Mouse (Mus musculus): Measurements from ENCODE around the gene Rnf114. TPM values are rescaled to one million over a fixed set of nuclear protein-coding genes. Genes with fewer than 3 reads are reported as not detected.

Gene Rnf114
- total RNA-seq, 2 experiments from 2014 or later: 15.3 to 15.6 TPM

DNA sequence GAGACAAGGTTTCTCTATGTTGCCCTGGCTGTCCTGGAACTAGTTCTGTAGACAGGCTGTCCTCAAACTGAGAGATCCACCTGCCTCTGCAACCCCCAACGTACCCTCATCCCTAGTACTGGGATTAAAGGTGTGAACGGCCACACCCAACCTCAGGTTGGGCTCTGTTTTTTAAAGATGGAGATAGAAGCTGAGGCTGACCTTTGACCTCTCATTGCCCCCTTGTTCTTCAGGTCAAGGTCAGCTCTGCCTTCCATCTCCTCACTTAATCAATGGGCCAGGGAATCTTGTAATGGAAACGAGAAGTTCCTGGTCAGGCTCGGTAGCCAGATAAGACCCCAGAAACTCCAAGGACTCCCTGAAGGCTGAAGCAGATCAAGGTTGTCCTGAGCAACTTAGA is 38.1 kb downstream of the Rnf114 start:
- intact Hi-C loops (cut with DNase I; ENCODE audit: low total_unique reads): no loop called here
- peak; percentile 1 for DNase-seq

DNA sequence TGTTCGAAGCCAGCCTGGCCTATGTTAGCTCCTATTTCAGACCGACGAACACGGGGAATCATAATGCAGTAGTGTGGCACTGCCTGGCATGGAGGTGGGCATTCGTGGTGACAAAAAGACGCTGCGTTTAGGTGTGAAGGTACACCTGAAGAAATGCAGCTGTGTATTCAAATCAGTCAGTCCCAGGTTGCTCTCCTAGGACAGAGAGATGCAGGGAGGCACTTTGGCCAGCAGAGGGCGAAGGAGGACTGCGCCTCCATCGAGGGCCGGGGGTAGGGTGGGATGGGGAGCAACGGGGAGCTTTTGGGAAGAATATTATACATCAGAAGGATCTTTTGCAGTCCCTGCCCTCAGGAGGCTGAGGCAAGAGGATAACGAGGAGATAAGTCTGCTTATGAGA is 39.7 kb downstream of the Rnf114 start:
- DNase-seq: peak; percentile 50
- intact Hi-C loops (cut with DNase I; ENCODE audit: low total_unique reads): no loop called here

DNA sequence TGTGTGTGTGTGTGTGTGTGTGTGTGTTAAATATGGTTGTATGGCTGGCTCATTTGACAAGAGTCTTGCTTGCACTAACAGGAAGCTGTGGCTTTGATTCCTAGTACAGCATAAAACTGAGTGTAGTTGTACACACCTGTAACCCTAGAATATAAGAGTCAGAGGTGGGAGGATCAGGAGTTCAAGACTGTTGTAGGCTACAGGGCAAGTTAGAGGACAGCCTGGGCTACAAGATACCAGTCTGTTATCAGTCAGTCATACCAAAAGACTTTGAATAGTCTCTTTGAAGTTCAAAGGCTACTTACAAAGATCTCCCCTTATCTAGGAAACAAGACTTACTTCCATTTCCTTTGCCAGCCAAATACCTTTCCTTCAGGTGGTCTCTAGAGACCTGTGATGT is 41.4 kb downstream of the Rnf114 start:
- no peak for DNase-seq
- intact Hi-C loops (cut with DNase I; ENCODE audit: low total_unique reads): no loop called here

DNA sequence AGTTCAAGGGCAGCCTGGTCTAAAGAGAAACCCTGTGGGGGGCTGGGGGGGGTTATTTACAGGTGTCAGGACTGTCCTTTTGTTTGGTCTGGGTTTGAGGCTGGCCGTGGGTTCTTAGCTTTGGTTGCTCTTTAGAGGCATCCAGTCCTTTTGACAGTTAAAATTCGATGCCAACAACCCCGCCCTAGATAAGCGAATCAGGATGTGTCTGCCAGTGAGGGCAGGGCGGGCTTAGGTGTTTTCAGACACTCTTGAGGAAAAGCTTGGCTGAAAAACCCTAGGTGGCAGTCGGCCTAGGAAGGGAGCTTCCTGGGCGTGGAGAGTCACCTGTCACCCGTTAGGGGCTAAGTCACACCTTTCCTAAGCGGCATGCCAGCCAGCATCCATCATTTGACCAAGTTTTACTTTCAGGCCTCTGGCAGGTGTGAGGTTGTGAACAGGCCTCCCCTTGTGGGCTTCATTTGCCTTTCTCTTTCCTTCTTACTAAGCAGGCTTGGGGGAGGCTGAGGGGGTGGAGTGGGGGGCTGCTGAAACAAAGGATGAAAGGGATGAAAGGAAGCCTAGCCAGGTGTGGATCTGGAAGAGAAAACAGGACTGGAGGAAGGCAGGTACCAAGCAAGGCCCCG is 44.0 kb downstream of the Rnf114 start:
- intact Hi-C loops (cut with DNase I; ENCODE audit: low total_unique reads): loop anchor here (2.0 to 5.0 kb wide), 2 partner anchors 68 to 141 kb away; no protein-coding TSS in a partner anchor
- DNase-seq: no peak

DNA sequence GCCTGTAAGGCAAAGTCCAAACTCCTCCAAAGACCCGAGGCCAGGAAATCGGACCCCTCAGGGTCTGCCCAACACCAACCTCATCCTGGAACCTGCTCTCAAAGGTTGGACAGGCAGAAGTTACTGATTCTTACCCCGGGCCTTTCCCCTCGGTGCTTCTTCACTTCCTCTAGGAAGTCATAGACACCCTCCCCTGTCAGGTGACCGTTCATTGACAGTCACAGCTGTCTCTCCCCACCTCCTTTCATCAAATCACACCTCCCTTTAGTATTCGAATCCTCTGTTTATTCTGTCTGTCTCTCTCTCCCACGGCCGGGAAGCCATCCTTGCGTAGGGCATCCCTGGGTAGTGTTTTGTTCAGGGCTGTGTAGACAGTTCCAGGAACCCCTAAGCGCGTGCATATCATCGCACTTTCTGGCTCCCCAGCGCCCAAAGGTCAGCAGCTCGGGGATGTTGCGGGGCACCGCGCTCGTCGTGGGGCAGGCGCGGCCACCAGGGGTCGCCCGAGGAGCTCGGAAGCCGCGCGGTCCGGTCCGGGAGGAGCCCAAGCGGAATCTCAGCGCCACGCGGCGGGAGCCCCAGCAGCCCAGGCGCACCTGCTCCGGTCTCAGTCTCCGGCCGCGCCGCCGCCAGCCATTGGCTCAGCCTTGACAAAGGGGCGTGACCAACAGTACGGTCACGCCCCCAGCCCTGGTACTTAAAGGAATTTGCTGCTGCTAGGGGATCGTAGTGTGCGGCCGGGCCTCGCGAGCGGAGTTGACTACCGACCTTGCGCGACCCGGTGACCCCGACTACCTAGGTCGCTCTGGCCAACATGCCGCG is 45.2 kb downstream of the Rnf114 start, which contains the start of gene Snai1:
Gene Snai1 (plus strand): TSS at position 720 of the 822 bp plus-strand sequence.
- intact Hi-C loops (cut with DNase I; ENCODE audit: low total_unique reads): loop anchor here (2.0 to 5.0 kb wide), 2 partner anchors 67 to 140 kb away; no protein-coding TSS in a partner anchor
- DNase-seq: peak; percentile 97

DNA sequence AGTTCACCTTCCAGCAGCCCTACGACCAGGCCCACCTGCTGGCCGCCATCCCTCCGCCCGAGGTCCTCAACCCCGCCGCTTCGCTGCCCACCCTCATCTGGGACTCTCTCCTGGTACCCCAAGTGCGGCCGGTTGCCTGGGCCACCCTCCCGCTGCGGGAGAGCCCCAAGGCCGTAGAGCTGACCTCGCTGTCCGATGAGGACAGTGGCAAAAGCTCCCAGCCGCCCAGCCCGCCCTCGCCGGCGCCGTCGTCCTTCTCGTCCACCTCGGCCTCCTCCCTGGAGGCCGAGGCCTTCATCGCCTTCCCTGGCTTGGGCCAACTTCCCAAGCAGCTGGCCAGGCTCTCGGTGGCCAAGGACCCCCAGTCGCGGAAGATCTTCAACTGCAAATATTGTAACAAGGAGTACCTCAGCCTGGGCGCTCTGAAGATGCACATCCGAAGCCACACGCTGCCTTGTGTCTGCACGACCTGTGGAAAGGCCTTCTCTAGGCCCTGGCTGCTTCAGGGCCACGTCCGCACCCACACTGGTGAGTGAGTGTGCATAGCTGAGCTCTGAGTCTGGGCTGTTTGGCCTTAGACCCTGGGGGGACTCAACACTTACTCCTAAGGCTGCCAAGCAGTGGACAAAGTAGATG is 46.3 kb downstream of the Rnf114 start:
- peak; percentile 36 for DNase-seq
- intact Hi-C loops (cut with DNase I; ENCODE audit: low total_unique reads): loop anchor here (5.0 kb wide), 1 partner anchor 139 kb away; no protein-coding TSS in a partner anchor

DNA sequence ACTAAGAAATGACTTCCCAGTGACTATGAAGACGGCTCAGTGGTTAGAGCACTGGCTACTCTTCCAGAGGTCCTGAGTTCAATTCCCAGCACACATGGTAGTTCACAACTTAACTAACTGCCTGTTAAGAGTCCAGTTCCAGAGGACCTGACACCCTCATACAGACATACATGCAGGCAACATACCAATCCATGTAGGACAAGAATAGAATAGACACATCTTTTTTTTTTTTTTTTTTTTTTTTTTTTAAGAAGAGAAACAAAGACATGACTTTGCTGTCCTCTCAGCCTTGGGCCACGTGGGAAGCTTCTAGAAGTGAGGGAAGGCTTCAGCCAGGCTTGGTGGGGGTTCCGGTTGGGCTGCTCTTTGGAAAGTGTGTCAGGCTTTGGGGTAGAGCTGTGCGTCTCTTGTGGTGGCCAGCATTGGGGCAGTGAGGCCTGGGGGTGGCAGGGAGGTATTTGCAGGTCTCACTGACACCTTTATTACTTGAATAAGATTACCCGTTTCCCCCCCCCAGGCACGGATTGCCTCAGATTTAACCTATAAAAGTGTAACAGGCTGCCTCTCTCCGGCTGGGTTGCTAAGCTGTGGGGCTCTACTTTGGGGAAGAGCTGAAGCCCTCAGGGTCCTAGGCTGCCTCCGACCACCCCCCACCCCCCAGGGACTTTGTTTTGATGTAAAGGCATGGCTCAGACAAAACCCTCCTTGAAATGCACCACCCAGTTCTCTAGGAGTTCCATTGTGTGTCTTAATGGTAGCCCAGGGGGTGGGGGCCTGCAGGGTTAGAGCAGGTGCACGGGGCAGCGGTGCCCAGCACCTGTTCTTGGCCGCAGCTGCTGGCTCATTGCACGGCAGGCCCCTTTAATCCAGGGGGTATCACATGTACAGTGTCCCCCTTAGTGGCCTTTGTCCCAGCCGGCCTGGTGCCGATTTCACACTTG is 47.4 kb downstream of the Rnf114 start:
- intact Hi-C loops (cut with DNase I; ENCODE audit: low total_unique reads): loop anchor here (5.0 kb wide), 1 partner anchor 137 kb away; no protein-coding TSS in a partner anchor
- peak; percentile 46 for DNase-seq

DNA sequence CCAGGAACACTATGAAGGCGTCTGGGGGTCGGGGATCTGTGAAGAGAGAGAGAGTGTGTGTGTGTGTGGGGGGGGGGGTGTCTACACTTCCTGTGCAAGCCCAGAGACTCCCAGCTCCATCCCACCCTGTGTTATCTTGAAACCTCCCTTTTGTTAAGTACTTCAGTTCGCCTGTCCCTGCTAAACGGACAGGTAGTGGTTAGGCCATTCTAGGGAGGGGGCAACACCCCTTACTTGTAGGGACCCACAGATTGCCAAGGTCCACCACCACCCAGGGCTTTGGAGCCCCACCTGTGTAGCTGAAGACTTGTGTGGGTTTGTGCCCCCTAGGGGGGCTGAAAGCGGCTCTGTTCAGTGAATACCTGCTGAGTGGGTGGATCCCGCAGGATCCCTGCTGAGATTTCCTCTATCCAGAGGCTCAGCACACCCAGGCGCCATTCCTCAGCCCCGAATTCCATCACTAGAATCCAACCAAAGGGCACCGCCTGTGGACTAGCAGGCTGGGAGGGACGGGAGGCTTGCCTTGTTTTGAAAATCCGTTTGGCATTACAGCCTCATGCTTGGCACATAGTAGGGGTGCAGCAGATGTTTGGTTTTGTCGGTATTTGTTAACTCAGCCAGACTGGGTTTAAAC is 48.1 kb downstream of the Rnf114 start:
- intact Hi-C loops (cut with DNase I; ENCODE audit: low total_unique reads): no loop called here

DNA sequence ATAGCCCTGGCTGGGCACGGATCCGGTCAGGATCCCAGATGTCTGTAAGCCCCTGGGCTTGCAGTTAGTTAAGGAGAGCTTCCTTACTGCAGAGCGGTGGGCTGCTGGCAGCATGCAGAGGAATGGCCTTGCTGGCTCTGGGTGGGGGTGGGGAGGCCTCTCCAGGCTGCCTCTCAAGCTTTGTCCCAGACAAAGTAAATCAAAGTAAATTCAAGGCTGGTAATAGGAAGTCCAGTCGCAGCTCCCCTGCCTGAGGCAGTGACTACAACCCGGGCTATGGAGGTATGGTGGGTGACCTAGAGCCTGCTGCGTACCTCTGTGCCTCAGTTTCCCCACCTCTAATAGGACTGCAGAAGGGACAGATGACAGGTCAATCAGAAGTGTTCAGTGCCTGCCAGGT is 48.9 kb downstream of the Rnf114 start:
- intact Hi-C loops (cut with DNase I; ENCODE audit: low total_unique reads): no loop called here
- DNase-seq: no peak

More for the DNA sequence above, 48.1 kb downstream of the Rnf114 start:
- no peak for DNase-seq

DNA sequence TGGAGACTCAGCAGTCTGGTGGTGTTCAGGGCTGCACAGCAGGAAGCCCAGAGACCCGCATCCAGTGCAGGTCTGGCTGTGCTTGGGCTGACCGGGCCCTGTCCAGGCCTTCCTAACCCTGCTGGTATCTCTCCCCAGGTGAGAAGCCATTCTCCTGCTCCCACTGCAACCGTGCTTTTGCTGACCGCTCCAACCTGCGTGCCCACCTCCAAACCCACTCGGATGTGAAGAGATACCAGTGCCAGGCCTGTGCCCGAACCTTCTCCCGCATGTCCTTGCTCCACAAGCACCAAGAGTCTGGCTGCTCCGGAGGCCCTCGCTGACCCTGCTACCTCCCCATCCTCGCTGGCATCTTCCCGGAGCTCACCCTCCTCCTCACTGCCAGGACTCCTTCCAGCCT is 49.3 kb downstream of the Rnf114 start:
- no peak for DNase-seq
- intact Hi-C loops (cut with DNase I; ENCODE audit: low total_unique reads): no loop called here

DNA sequence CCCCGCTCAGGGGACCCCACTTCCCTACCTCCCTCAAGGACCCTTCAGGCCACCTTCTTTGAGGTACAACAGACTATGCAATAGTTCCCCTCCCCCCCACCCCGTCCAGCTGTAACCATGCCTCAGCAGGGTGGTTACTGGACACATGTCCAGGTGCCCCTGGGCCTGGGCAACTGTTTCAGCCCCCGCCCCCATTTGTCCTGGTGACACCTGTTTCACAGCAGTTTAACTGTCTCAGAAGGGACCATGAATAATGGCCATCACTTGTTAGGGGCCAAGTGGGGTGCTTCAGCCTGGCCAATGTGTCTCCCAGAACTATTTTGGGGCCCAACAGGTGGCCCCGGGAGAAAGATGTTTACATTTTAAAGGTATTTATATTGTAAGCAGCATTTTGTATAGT is 49.9 kb downstream of the Rnf114 start:
- DNase-seq: no peak
- intact Hi-C loops (cut with DNase I; ENCODE audit: low total_unique reads): no loop called here

DNA sequence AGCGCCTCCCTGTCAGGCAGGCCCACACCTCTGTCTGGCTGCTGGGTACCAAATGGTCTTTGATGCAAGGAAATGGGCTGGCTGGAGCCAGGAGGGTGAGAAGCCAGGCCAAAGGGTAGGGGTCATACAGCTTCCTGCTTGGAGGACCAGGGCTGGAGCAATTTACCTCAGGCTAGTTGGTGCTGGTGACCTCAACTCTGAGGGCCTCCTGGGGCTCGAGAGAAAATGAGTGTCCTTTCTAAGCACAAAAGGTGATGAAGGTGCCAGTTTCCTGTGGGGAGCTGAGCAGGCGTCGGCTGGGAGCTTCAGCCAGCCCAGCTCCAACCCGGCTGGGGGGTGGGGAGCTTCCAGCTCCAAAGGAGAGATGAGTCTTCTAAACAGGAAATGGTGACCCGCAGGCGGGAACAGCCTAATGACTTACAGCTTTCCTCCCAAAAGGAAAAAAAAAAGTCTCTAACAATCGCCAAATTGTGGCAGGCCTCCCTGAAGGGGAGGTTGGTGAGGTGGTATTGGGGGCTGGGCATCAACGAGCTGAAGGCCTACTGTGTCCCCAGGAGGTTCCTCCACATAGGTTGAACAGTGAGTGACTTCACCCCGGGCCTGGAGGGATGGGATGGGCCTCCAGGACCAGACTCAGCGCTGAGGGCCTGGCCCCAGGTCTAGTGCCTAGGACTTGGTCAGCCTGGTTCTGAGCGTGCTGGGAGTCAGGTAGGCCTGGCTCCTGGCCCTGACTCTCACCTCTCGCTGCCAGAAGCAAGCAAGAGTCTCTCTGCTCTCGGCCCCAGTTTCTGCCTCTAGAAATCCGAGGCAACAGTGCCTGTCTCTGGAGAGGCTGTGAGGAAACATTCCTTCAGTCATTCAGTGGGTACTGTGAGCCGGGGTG is 50.9 kb downstream of the Rnf114 start:
- peak; percentile 70 for DNase-seq
- intact Hi-C loops (cut with DNase I; ENCODE audit: low total_unique reads): no loop called here

DNA sequence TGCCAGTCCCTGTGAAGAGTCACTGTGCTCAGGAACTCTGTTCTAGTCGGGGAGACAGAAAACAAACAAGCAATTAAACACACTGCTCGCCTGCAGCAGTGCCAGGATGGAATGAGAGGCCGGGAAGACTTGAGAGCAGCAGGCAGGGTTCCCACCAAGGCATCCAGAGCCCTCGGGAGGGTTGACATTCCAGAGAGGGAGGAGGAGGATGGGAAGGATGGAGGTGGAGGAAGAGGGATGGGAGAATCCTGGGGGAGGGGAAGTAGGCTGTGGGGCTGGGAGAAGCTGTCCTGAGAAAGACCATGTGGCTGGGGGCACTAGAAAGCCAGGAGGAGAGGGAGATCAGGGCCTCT is 51.5 kb downstream of the Rnf114 start:
- intact Hi-C loops (cut with DNase I; ENCODE audit: low total_unique reads): no loop called here
- DNase-seq: no peak

DNA sequence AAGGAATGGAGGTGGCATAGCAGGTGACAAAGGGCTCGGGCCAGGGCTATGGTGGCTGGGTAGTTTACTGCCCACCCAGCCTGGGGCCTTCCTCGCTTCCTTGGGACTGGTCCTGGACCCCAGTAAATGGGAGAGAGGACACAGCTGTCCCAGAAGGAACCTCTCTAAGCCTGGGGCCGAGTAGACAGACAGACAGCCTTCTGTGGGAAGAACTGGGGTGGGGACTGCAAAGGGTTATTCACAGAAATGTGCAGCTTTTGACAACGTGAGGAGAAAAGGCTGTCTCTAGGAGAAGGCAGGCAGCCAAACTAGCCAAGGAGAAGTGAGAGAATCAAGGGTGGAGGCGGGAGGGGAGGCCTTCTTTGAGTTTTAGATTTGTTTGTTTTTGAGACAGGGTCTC is 52.0 kb downstream of the Rnf114 start:
- intact Hi-C loops (cut with DNase I; ENCODE audit: low total_unique reads): no loop called here
- DNase-seq: no peak

DNA sequence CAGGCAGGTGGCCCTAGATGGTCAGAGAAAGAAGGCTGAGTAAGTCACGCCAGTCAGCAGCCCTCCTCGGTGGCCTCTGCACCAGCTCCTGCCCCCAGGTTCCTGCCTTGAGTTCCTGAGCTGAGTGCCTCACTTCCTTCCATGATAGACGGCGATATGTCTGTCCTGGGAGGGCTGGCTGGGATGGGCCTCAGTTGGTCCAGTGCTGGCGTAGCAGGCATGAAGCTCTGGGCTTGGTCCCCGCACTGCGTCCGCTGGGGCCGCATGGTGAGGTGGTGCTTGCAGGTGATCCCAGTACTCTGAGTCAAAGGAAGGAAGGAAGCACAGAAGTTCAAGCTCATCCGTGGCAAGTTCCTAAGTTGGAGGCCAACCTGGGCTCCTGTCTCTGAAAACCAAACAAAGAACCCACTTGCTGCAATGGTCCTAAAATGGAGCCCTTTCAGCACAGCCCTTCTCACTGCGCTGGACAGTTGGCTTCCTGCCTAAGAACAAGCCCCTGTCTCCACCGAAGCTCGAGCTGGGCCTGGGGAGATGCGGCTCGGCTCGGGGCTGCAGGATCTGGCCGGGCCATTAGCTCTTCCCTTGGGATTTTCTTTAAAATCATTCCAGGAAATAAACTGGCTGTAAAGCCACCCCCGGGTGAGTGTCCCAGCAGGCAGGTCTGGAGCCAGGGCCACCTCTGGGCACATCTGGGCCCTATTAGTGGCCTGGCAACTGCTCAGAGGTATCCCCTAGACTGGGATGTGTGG is 54.2 kb downstream of the Rnf114 start:
- intact Hi-C loops (cut with DNase I; ENCODE audit: low total_unique reads): no loop called here
- no peak for DNase-seq

DNA sequence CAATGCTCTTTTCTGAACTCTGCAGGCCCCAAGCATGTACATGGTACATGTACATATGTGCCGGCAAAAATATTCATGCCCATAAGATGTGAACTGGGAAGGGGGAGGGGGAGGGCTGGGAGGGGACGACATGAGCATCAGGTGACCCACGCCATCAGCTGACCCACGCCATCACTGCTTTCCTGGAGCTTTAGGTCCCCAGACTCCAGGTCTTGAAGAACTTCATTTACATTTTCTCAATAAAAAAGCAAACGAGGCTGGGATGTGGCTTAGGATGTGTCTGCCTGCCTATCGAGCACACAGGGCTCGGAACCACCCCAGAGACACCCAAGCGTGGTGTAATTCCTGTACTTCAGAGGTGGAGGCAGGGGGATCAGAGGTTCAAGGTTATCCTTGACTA is 55.0 kb downstream of the Rnf114 start:
- DNase-seq: no peak
- intact Hi-C loops (cut with DNase I; ENCODE audit: low total_unique reads): no loop called here

DNA sequence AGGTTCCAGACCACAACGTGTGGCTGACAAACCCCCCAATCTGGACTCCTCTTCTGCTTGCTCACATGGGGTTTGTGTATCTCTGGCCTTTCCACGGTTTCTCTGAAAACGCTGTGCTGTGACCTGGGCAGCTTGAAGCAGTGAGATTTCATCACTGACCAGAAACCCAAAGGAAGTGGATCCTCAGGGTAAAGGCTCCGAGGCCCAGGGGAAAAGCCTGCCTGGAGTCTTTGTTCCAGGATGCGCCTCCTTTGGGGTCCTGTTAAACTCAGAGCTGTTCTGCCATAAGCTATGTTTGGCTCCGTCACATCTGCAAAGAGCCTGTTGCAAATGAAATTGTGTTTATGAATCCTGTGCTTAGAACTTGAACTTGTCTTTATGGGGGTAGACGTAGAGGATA is 56.5 kb downstream of the Rnf114 start:
- intact Hi-C loops (cut with DNase I; ENCODE audit: low total_unique reads): no loop called here
- DNase-seq: no peak
